Mouse (Mus musculus) cerebellum, adult 2 months (tissue): ENCODE measurements at regions not wholly inside any gene's neighbourhood (a gene's known extent, or its start where the extent isn't known, plus 50 kb on each side); places are given as distances from the start of the nearest gene placed in this dataset.

Source experiments
- CTCF ChIP-seq: fragments of 200-500 bp; IDR thresholded peaks from 2 replicates; pipeline ENCODE4 v1.5.1; 2011; ENCODE audit warnings: low read depth, mild to moderate bottlenecking, control low read depth, low read length, moderate library complexity, borderline replicate concordance; ENCODE audit not compliant: insufficient read depth
- POLR2A ChIP-seq: fragments of 200-500 bp; IDR thresholded peaks from 2 replicates; pipeline ENCODE4 v1.6.1; 2011; ENCODE audit warnings: low read length, control low read depth, borderline replicate concordance; ENCODE audit not compliant: insufficient read depth

GRCm38 (mm10) chr17:79177259-79177658, 125.6 kb downstream of the Qpct start:
- TF ChIP-seq POLR2A (no peak), CTCF (no peak)
